Mouse (Mus musculus) liver, embryonic 16.5 days (tissue): ENCODE results near the gene Ccl5. TPM values are rescaled to one million over a fixed set of nuclear protein-coding genes. Genes with fewer than 3 reads are reported as not detected.
A peak's percentile ranks its signal among the peaks of the same experiment; 100 is the strongest.
"Not testable (repeated sequence)": the region's sequence is repeated elsewhere in the genome, so short reads cannot be mapped to it uniquely, and the experiment has no call there.

Experiments
- ATAC-seq: fragments of 200-750 bp; cut with Nextera tagmentation; 2 replicates; pipeline ENCODE4 v1.8.0; 2017; ENCODE audit warnings: low read depth, mild to moderate bottlenecking, moderate number of reproducible peaks, moderate library complexity
- H3K27ac ChIP-seq: fragments of 300-500 bp; sonication (generic); 2 replicates; pipeline ENCODE4 v1.5.1; 2014; ENCODE audit warnings: mild to moderate bottlenecking, low read length
- H3K27me3 ChIP-seq: fragments of 300-500 bp; sonication (generic); 2 replicates; pipeline ENCODE4 v1.6.1; 2014; ENCODE audit warnings: low read depth, low read length, mixed read lengths; ENCODE audit not compliant: control insufficient read depth, insufficient read depth
- H3K36me3 ChIP-seq: fragments of 300-500 bp; sonication (generic); 2 replicates; pipeline ENCODE4 v1.6.1; 2014; ENCODE audit warnings: mild to moderate bottlenecking; ENCODE audit not compliant: control insufficient read depth, insufficient read depth
- H3K4me1 ChIP-seq: fragments of 300-500 bp; sonication (generic); 2 replicates; pipeline ENCODE4 v1.6.1; 2014; ENCODE audit warnings: low read depth, low read length, mixed read lengths; ENCODE audit not compliant: control insufficient read depth
- H3K4me2 ChIP-seq: fragments of 300-500 bp; sonication (generic); 2 replicates; pipeline ENCODE4 v1.6.1; 2014; ENCODE audit warnings: low read depth, low read length, mixed read lengths
- H3K4me3 ChIP-seq: fragments of 300-500 bp; sonication (generic); 2 replicates; pipeline ENCODE4 v1.5.1; 2014; ENCODE audit warnings: low read depth, mild to moderate bottlenecking, low read length
- H3K9ac ChIP-seq: fragments of 300-500 bp; sonication (generic); 2 replicates; pipeline ENCODE4 v1.6.1; 2014; ENCODE audit warnings: low read depth, low read length
- H3K9me3 ChIP-seq: fragments of 300-500 bp; sonication (generic); replicated peaks from 2 replicates; pipeline ENCODE4 v1.6.1; 2016; ENCODE audit warnings: low read length; ENCODE audit not compliant: control insufficient read depth
- WGBS: fragments of 180-500 bp; shearing (Covaris S2); extraction: QIAGEN DNeasy Blood & Tissue Kit; methylation state at CpG from one replicate; pipeline ENCODE4 v1.1.7; 2014; ENCODE audit not compliant: insufficient replicate concordance; 5-methylcytosine and 5-hydroxymethylcytosine counted together
- polyA plus RNA-seq: library from polyadenylated mRNA; unstranded; fragments of >200 nt; fragmentation: Nextera tagmentation; extraction: Ambion mirVana; gene quantifications from 2 replicates; pipeline ENCODE4 v1.2.1, GENCODE M21; 2015

Ccl5 gene
- polyA plus RNA-seq, 1 experiment from 2014 or later, result 1.7 TPM

DNA sequence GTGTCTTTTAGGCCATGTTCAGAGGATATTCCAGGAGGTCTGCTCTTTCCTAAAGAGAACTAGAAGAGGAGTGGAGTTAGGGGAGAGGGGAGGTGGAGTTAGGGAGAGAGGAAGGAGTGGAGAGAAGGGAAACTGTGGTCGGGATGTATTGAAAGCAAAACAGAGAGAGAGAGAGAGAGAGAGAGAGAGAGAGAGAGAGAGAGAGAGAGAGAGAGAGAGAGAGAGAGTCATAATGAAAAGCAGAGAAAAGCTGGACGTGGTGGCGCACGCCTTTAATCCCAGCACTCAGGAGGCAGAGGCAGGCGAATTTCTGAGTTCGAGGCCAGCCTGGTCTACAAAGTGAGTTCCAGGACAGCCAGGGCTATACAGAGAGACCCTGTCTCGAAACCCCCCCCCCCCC lies 20.7 kb upstream of the Ccl5 start:
- not testable (repeated sequence) for H3K27ac ChIP-seq, H3K4me3 ChIP-seq, H3K9ac ChIP-seq, H3K4me1 ChIP-seq, ATAC-seq, H3K27me3 ChIP-seq, H3K4me2 ChIP-seq, H3K9me3 ChIP-seq, H3K36me3 ChIP-seq
- 75% methylated on average over 6 of the region's 7 CpGs for WGBS

GRCm38 (mm10) chr11:83550186-83550632 lies 19.9 kb upstream of the Ccl5 start:
- no peak overlapping the region for H3K27ac ChIP-seq
- H3K4me2 ChIP-seq, result no peak overlapping the region
- no peak overlapping the region for H3K9ac ChIP-seq
- H3K36me3 ChIP-seq, result no peaks in the 10 kb centered on the region
- H3K4me1 ChIP-seq, result no peaks in the 10 kb centered on the region
- no peak for ATAC-seq
- H3K27me3 ChIP-seq, result no peaks in the 10 kb centered on the region
- no peaks in the 10 kb centered on the region for H3K9me3 ChIP-seq
- WGBS, result 16% methylated on average over 5 of the region's 5 CpGs
- H3K4me3 ChIP-seq, result no peak overlapping the region

DNA sequence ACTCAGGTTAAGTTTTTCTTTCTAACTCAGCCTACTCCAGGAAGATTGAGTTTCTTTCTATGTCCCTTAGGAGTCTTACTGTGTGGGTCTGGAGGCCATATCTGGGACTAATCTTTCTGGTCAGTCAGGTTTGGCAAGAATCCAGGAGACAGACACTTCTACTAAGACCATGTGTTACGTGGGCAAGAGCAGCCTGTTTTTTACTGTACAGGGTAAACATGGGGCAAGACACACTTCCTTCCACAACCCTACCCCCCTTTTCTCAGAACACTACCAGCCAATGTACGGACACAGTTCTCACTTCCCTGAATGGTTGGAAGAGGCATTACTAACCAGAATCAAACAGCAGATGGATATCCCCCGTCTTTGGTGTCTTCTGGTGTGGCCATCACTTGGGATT lies 13.9 kb upstream of the Ccl5 start:
- Histone ChIP-seq H3K27ac (no peak overlapping the region), H3K9ac (no peak overlapping the region), H3K36me3 (no peaks in the 10 kb centered on the region), H3K9me3 (no peaks in the 10 kb centered on the region), H3K27me3 (no peaks in the 10 kb centered on the region), H3K4me1 (no peaks in the 10 kb centered on the region), H3K4me3 (no peak overlapping the region), H3K4me2 (no peak overlapping the region)
- peak; percentile 19; the same call in 1 of the 2 replicates for ATAC-seq
- WGBS, result 29% methylated on average over 3 of the region's 3 CpGs

GRCm38 (mm10) chr11:83541415-83541814 lies 11.1 kb upstream of the Ccl5 start:
- Histone ChIP-seq H3K27me3 (no peaks in the 10 kb centered on the region), H3K4me2 (no peak overlapping the region), H3K27ac (no peak overlapping the region), H3K9me3 (no peaks in the 10 kb centered on the region), H3K4me3 (no peak overlapping the region), H3K9ac (no peak overlapping the region), H3K36me3 (no peaks in the 10 kb centered on the region), H3K4me1 (no peaks in the 10 kb centered on the region)
- 69% methylated on average over 3 of the region's 3 CpGs for WGBS
- ATAC-seq, result no peak

- Histone ChIP-seq H3K9me3 (no peaks in the 10 kb centered on the region), H3K27me3 (no peaks in the 10 kb centered on the region), H3K4me1 (no peaks in the 10 kb centered on the region), H3K9ac (no peak overlapping the region), H3K27ac (no peak overlapping the region), H3K36me3 (no peaks in the 10 kb centered on the region), H3K4me3 (no peak overlapping the region), H3K4me2 (no peak overlapping the region)
- no peak for ATAC-seq
- WGBS, result 69% methylated on average over 2 of the region's 2 CpGs
Measured at GRCm38 (mm10) chr11:83540931-83541330, 10.6 kb upstream of the Ccl5 start.

DNA sequence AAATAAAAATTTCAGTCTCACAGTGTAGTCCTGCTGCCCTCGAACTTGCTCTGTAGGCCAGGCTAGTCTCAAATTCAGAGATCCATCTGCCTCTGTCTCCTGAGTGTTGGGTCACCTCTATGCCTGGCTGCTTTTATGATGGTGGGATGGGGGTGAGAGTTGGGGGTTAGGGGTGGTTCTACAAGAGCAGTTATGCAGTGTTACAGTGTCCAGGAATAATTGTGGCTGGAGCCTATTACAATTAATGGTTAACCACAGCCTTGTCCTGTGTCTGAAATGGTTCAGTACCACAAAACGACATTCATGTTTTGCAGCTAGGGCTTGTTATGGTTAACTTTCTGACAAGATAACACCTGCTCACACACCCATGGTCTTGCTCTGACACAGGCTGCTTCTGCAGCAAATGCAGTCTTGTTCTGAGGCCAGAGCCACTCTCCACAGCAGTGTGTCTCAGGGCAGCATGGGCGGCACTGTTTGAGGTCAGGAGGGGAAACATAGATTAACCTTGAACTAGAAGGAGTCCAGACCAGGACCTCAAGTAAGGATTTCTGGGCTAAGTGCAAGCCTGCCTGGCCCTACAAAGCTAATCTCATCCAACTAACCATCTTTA lies 8.5 kb upstream of the Ccl5 start:
- Histone ChIP-seq H3K9me3 (no peaks in the 10 kb centered on the region), H3K27me3 (no peaks in the 10 kb centered on the region), H3K4me1 (no peaks in the 10 kb centered on the region), H3K36me3 (no peaks in the 10 kb centered on the region), H3K4me2 (no peak overlapping the region), H3K27ac (no peak overlapping the region), H3K9ac (no peak overlapping the region), H3K4me3 (no peak overlapping the region)
- WGBS, result 29% methylated on average over 3 of the region's 3 CpGs
- no peak for ATAC-seq

- Histone ChIP-seq H3K27ac (no peak overlapping the region), H3K4me1 (no peaks in the 10 kb centered on the region), H3K4me3 (no peak overlapping the region), H3K9ac (no peak overlapping the region), H3K4me2 (no peak overlapping the region), H3K36me3 (no peaks in the 10 kb centered on the region), H3K27me3 (no peaks in the 10 kb centered on the region), H3K9me3 (no peaks in the 10 kb centered on the region)
- 47% methylated on average over 3 of the region's 3 CpGs for WGBS
- no peak for ATAC-seq
Measured at GRCm38 (mm10) chr11:83536831-83537230, 6.5 kb upstream of the Ccl5 start.

GRCm38 (mm10) chr11:83534609-83535423 lies 4.5 kb upstream of the Ccl5 start:
- Histone ChIP-seq H3K4me3 (no peak overlapping the region), H3K9me3 (no peaks in the 10 kb centered on the region), H3K27me3 (no peaks in the 10 kb centered on the region), H3K9ac (no peak overlapping the region), H3K4me2 (no peak overlapping the region), H3K27ac (no peak overlapping the region), H3K4me1 (no peaks in the 10 kb centered on the region), H3K36me3 (no peaks in the 10 kb centered on the region)
- WGBS, result 47% methylated on average over 13 of the region's 13 CpGs
- peak; percentile 61 for ATAC-seq

- WGBS, result 52% methylated on average over 8 of the region's 8 CpGs
Measured at GRCm38 (mm10) chr11:83534143-83534542, 3.8 kb upstream of the Ccl5 start.

More at GRCm38 (mm10) chr11:83534143-83534542, 3.8 kb upstream of the Ccl5 start:
- Histone ChIP-seq H3K9ac (no peak overlapping the region), H3K27me3 (no peaks in the 10 kb centered on the region), H3K4me1 (no peaks in the 10 kb centered on the region), H3K36me3 (no peaks in the 10 kb centered on the region), H3K4me3 (no peak overlapping the region), H3K4me2 (no peak overlapping the region), H3K9me3 (no peaks in the 10 kb centered on the region), H3K27ac (no peak overlapping the region)
- no peak for ATAC-seq
